Mouse (Mus musculus) midbrain, embryonic 16.5 days (tissue): Measurements from ENCODE around the gene Sppl3. TPM values are rescaled to one million over a fixed set of nuclear protein-coding genes. Genes with fewer than 3 reads are reported as not detected.
A peak's percentile ranks its signal among the peaks of the same experiment; 100 is the strongest.

ENCODE experiments used
- ATAC-seq: fragments of 200-750 bp; cut with Nextera tagmentation; 2 replicates; pipeline ENCODE4 v1.8.0; 2017; ENCODE audit warnings: moderate TSS enrichment
- H3K27ac ChIP-seq: fragments of 300-500 bp; sonication (generic); 2 replicates; pipeline ENCODE4 v1.5.1; 2014; ENCODE audit warnings: mild to moderate bottlenecking, low read length, mixed read lengths
- H3K27me3 ChIP-seq: fragments of 300-500 bp; sonication (generic); 2 replicates; pipeline ENCODE4 v1.6.1; 2014; ENCODE audit warnings: low read depth, low read length, mixed read lengths; ENCODE audit not compliant: control insufficient read depth, insufficient read depth
- H3K36me3 ChIP-seq: fragments of 300-500 bp; sonication (generic); 2 replicates; pipeline ENCODE4 v1.6.1; 2014; ENCODE audit warnings: mild to moderate bottlenecking, low read length, moderate library complexity, mixed read lengths; ENCODE audit not compliant: control insufficient read depth, insufficient read depth
- H3K4me1 ChIP-seq: fragments of 300-500 bp; sonication (generic); 2 replicates; pipeline ENCODE4 v1.6.1; 2014; ENCODE audit warnings: mild to moderate bottlenecking, low read length, mixed read lengths; ENCODE audit not compliant: control insufficient read depth, insufficient read depth
- H3K4me2 ChIP-seq: fragments of 300-500 bp; sonication (generic); 2 replicates; pipeline ENCODE4 v1.6.1; 2014; ENCODE audit warnings: mild to moderate bottlenecking, low read length, mixed read lengths
- H3K4me3 ChIP-seq: fragments of 300-500 bp; sonication (generic); 2 replicates; pipeline ENCODE4 v1.5.1; 2014; ENCODE audit warnings: low read depth, mild to moderate bottlenecking, low read length, moderate library complexity, mixed read lengths
- H3K9ac ChIP-seq: fragments of 300-500 bp; sonication (generic); 2 replicates; pipeline ENCODE4 v1.6.1; 2014; ENCODE audit warnings: low read depth, low read length, mixed read lengths
- H3K9me3 ChIP-seq: fragments of 300-500 bp; sonication (generic); replicated peaks from 2 replicates; pipeline ENCODE4 v1.6.1; 2014; ENCODE audit warnings: mild to moderate bottlenecking, low read length, mixed read lengths; ENCODE audit not compliant: control insufficient read depth, poor library complexity, severe bottlenecking
- WGBS: fragments of 180-500 bp; shearing (Covaris S2); extraction: QIAGEN DNeasy Blood & Tissue Kit; methylation state at CpG from one replicate; pipeline ENCODE4 v1.1.7; 2014; 5-methylcytosine and 5-hydroxymethylcytosine counted together
- polyA plus RNA-seq: library from polyadenylated mRNA; unstranded; fragments of >200 nt; fragmentation: Nextera tagmentation; extraction: Ambion mirVana; gene quantifications from 2 replicates; pipeline ENCODE4 v1.2.1, GENCODE M21; 2015

The Sppl3 gene
- polyA plus RNA-seq, 1 experiment from 2014 or later, result 18.2 TPM

DNA sequence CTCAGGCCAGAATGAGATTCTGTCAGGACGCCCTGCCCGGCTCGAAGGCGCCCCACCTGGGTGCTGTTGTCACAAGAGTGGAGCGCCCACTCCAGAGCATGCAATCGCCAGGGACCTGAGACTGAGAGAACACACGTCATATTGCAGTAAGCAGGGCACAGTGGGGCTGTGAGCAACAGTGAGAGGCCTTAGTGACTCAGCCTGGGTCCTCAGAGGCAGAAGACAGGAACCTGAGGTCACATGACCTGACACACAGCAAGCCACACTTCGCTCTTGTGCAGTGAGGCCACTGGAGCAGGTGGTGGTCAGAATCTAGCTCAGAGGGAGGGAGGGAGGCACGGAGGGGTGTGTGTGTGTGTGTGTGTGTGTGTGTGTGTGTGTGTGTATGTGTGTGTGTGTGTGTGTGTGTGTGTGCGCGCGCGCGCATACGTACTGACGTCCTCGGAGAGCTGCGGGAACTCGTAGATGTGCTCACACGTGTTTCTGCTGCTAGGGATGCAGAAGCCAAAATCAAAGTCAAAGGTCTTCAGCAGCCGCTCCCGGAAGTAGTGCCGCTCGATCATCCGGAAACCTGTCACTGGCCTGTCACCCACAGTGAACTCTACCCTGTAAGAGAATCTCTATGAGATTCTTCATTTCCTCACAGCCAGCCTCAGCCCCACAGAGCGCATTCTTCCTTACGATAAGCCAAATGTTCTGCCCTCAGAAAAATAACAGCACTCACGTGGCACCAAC lies 115.8 kb downstream of the Sppl3 start:
- no peak for ATAC-seq
- peaks cover 14% of the 10 kb centered on the region; the same call in 1 of the 2 replicates for H3K36me3 ChIP-seq
- H3K9me3 ChIP-seq, result no peaks in the 10 kb centered on the region
- H3K4me3 ChIP-seq, result no peak overlapping the region
- no peaks in the 10 kb centered on the region; the same call in 1 of the 2 replicates for H3K4me1 ChIP-seq
- no peaks in the 10 kb centered on the region for H3K27me3 ChIP-seq
- H3K27ac ChIP-seq, result no peak overlapping the region
- WGBS, result 88% methylated on average over 20 of the region's 28 CpGs
- H3K4me2 ChIP-seq, result no peak overlapping the region
- no peak overlapping the region for H3K9ac ChIP-seq

DNA sequence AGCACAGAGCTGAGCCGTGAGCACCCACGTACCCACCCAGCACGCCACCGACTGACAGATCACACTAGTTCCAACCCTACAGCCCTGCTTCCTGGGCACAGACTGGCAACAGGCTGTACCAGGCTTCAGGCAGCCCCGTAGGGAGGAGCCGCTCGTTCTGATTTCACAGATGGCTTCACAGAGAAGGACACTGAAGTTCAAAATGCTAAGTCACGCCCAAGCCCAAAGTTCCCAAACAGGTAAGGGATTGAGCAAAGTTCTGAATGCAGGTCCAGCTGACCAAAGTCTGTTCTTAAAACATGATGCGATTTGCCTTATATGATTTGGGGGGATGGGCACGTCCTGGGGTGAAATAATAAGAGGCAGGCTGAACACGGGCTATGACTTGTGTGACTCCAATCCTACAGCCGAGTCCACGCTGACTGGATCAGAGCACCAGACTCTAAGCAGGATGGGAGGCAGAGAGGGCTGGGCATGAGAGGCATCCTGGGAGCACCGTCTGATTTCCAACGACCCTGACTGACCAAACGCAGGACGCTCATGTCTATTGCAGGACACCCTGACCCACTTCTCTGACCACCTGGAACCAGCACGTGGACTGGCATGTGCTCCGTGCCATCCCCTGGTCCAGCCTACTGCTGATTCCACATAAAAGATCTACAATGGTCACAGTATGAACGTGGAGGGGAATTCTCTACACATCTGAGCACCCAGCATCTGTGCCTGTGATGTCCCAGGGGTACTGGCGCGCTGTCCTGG lies 116.7 kb downstream of the Sppl3 start:
- Histone ChIP-seq H3K4me1 (peaks cover 3% of the 10 kb centered on the region), H3K27me3 (no peaks in the 10 kb centered on the region), H3K4me3 (no peak overlapping the region), H3K9me3 (no peaks in the 10 kb centered on the region), H3K27ac (no peak overlapping the region), H3K9ac (no peak overlapping the region), H3K36me3 (peaks cover 14% of the 10 kb centered on the region; the same call in 1 of the 2 replicates), H3K4me2 (no peak overlapping the region)
- no peak for ATAC-seq
- WGBS, result 95% methylated on average over 22 of the region's 22 CpGs

DNA sequence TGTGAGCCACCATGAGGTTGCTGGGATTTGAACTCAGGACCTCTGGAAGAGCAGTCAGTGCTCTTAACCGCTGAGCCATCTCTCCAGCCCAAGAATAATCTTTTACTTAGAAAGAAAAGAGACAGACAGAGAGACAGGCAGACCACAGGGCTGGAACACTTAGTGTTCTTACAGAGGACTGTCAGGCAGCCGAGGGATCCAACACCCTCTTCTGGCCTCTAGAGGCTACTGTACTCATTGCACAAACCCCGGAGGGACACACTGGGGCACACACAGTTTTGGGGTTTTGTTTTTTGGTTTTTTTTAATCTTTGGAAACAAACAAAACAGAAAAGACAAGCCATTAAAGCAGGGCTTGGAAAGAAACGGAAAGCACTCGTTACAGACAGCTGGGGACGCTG lies 118.4 kb downstream of the Sppl3 start:
- H3K4me2 ChIP-seq, result no peak overlapping the region

DNA sequence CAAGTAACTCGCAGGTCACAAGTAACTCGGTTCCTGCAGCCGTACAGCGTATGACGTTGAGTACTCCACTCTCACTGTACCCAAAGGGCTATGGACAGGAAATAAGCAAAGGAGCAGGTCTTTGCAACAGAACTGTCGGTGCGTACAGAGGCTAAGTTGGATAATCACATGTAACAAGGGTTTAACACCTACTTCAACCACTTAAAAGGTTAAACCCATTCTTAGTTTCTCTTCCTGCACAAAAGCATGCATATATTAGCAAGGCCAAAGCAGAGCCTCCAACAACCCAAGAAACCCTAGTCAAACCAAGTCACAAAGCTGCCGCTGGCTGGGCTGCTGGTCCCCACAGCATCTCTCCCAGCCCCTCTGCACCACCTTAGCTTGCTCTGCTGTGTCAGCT lies 121.5 kb downstream of the Sppl3 start:
- 85% methylated on average over 8 of the region's 8 CpGs for WGBS
- H3K9ac ChIP-seq, result no peak overlapping the region

More for the DNA sequence above, 118.4 kb downstream of the Sppl3 start:
- H3K27ac ChIP-seq, result no peak overlapping the region
- peaks cover 18% of the 10 kb centered on the region for H3K4me1 ChIP-seq
- no peaks in the 10 kb centered on the region for H3K9me3 ChIP-seq
- ATAC-seq, result no peak
- H3K9ac ChIP-seq, result no peak overlapping the region
- no peak overlapping the region for H3K4me3 ChIP-seq
- no peaks in the 10 kb centered on the region for H3K27me3 ChIP-seq
- H3K36me3 ChIP-seq, result peaks cover 14% of the 10 kb centered on the region; the same call in 1 of the 2 replicates
- WGBS, result 86% methylated on average over 6 of the region's 6 CpGs

GRCm38 (mm10) chr5:115133358-115134066 lies 122.6 kb downstream of the Sppl3 start:
- Histone ChIP-seq H3K36me3 (no peaks in the 10 kb centered on the region), H3K27me3 (no peaks in the 10 kb centered on the region), H3K27ac (no peak overlapping the region), H3K9ac (peak overlapping the region; percentile 89), H3K4me1 (peaks cover 18% of the 10 kb centered on the region), H3K4me2 (peak overlapping the region; percentile 62), H3K4me3 (peak overlapping the region; percentile 79), H3K9me3 (no peaks in the 10 kb centered on the region)
- 56% methylated on average over 6 of the region's 6 CpGs for WGBS
- no peak for ATAC-seq

More for the DNA sequence above, 121.5 kb downstream of the Sppl3 start:
- ATAC-seq, result no peak
- no peaks in the 10 kb centered on the region for H3K27me3 ChIP-seq
- no peak overlapping the region for H3K27ac ChIP-seq
- H3K36me3 ChIP-seq, result no peaks in the 10 kb centered on the region
- no peaks in the 10 kb centered on the region for H3K9me3 ChIP-seq
- H3K4me2 ChIP-seq, result peak overlapping the region; percentile 62
- H3K4me1 ChIP-seq, result peaks cover 18% of the 10 kb centered on the region
- no peak overlapping the region for H3K4me3 ChIP-seq

DNA sequence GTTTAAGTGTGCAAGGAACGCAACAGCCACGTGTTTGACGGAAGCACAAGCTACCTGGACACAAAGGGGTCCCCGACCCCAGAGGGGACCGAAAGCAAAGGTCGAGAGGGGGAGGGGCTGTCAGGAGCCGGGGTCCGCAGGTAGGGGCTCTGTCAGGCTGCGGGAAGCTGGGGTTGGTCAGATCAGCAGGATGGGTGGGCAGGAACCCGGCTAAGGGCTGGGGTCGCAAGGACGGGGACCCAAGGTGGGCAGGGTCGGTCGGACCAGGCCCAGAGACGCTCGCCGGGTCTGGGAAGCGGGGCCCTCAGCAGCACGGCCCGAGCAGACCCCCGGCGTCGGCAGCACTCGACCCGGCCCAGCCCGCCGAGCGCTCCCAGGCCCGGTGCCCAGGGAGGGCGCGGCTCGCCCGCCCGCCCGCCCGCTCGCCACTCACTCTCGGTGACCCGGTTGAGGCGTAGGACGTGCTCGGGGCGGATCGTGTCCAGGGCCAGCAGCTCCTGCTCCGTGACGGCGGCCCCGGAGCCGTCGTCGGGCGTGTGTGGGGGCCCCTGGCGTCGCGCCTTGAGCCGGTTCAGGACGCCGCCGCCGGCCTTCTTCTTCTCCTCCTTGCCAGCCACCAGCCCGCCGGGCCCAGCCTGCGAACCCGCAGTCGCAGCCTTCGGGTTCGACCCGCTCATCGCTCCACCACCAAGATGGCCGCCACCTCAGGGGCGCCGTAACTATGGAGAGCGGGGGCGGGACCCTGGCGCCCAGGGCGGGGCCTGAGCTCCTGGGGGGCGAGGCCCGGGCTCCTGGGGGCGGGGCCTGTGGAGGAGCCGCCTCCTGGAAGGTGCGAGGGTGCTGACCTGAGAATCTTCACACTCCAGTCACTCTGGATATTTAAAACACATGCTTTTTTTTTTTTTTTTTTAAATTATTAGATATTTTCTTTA lies 123.6 kb downstream of the Sppl3 start, which contains the start of gene Unc119b:
TSS of gene Unc119b (minus strand) at position 742 of the 932 bp plus-strand sequence.
- Histone ChIP-seq H3K27ac (peak within 1 kb of the TSS; percentile 62), H3K4me2 (peak within 1 kb of the TSS; percentile 62), H3K4me3 (peak within 1 kb of the TSS; percentile 79), H3K4me1 (peaks cover 18% of the 10 kb centered on the region), H3K9me3 (no peaks in the 10 kb centered on the region), H3K9ac (peak within 1 kb of the TSS; percentile 89), H3K27me3 (no peaks in the 10 kb centered on the region), H3K36me3 (no peaks in the 10 kb centered on the region)
- under 1% methylated on average over 64 of the region's 81 CpGs for WGBS
- ATAC-seq, result peak; percentile 92

DNA sequence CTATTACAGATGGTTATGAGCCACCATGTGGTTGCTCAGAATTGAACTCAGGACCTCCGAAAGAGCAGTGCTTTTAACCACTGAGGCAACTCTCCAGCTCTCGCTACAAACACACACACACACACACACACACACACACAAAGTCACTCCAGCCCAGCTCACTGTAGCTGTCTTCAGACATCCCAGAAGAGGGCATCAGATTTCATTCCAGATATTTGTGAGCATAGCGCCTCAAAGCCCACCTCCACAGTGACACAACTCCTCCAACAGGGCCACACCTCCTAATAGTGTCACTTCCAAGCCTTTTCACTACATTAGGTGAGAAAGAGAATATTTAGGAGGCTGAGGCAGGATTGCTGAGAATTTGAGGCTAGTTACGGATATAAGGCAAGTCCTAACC lies 128.2 kb downstream of the Sppl3 start:
- ATAC-seq, result no peak
- Histone ChIP-seq H3K27me3 (no peaks in the 10 kb centered on the region), H3K36me3 (peaks cover under 1% of the 10 kb centered on the region; the same call in 1 of the 2 replicates), H3K4me3 (no peak overlapping the region), H3K27ac (no peak overlapping the region), H3K4me1 (no peaks in the 10 kb centered on the region; the same call in 1 of the 2 replicates), H3K9me3 (no peaks in the 10 kb centered on the region), H3K9ac (no peak overlapping the region), H3K4me2 (no peak overlapping the region)
- WGBS, result 74% methylated on average over 4 of the region's 4 CpGs

DNA sequence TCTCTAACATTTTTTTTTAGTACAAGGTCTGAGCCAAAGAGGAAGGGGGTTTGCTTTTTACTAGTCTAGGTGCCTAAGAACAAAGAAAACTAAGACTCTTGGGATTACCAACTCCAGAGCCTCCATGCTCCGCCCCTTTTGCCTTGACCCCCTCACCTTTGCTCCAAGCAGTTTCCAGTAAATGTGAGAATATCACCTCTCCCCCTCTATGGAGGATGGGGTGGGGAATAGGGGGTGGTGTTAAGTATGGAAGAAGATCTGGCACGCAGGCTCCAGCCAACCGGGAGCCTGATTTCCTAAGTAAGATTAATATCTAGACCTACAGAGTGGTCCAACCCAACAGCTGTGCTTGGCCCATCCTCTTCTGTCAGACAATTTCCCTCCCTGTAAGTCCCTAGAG lies 129.8 kb downstream of the Sppl3 start:
- H3K27me3 ChIP-seq, result no peaks in the 10 kb centered on the region
- 73% methylated on average over 3 of the region's 3 CpGs for WGBS
- H3K4me1 ChIP-seq, result no peaks in the 10 kb centered on the region; the same call in 1 of the 2 replicates
- no peak overlapping the region for H3K27ac ChIP-seq
- H3K9me3 ChIP-seq, result no peaks in the 10 kb centered on the region
- no peak overlapping the region for H3K4me3 ChIP-seq
- ATAC-seq, result no peak
- H3K9ac ChIP-seq, result no peak overlapping the region
- no peak overlapping the region for H3K4me2 ChIP-seq
- peaks cover 3% of the 10 kb centered on the region; the same call in 1 of the 2 replicates for H3K36me3 ChIP-seq
